Mouse (Mus musculus) myocyte (in vitro differentiated cells): ENCODE data around the gene Eif4e3.
A peak's percentile ranks its signal among the peaks of the same experiment; 100 is the strongest.

Source experiments
- CEBPB ChIP-seq: IDR thresholded peaks from 2 replicates; pipeline ENCODE4 v1.6.1; 2011; ENCODE audit warnings: mild to moderate bottlenecking, moderate library complexity; ENCODE audit not compliant: poor library complexity, insufficient read depth, severe bottlenecking
- MYOG ChIP-seq, 3 experiments: IDR thresholded peaks; one replicate each; pipeline ENCODE4 v1.6.1; 2011; ENCODE audit warnings: control low read depth in 2 of 3, low read depth in 2 of 3, mild to moderate bottlenecking in 2 of 3; ENCODE audit not compliant: insufficient read length in 2 of 3, control insufficient read depth in 1 of 3, insufficient read depth in 1 of 3
- POLR2A ChIP-seq: IDR thresholded peaks from one replicate; pipeline ENCODE4 v1.6.1; 2011; ENCODE audit warnings: low read depth, mild to moderate bottlenecking, control low read depth, moderate library complexity; ENCODE audit not compliant: insufficient read length
- POLR2AphosphoS2 ChIP-seq: IDR thresholded peaks from one replicate; pipeline ENCODE4 v1.6.1; 2011; ENCODE audit warnings: low read depth, control low read depth; ENCODE audit not compliant: insufficient read length
- TCF3 ChIP-seq: IDR thresholded peaks from one replicate; pipeline ENCODE4 v1.6.1; 2011; ENCODE audit warnings: low read depth, control low read depth; ENCODE audit not compliant: insufficient read length

DNA sequence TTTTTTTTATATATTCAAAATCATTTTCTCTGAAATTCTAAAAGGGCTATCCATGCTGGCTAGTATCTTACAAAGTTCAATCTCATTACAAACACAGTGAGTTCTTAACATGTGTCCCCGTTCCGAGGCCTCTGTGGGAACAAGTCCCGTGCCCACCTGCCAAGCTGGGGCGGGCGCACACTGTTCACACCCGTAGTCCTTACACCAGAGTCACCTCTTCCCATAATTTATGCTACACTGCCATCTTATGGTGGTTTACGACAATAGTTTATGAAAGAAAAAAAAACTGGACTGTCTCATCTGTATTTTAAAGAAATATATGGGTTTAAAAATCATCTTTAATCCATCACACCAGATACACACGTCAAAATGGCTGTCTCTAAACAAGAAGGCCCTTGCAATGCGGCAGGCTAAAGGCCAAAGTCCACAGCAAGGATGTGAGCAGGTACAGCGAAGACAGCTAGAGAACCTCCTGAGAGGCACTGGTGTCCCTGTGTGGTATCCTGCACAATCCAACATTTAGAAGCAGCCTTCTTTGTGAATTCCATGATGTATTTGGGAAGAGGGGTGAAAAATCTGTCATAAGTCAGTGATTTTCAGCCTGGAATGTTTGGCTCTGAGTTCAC is 66.3 kb downstream of the Eif4e3 start:
- TF ChIP-seq POLR2A (no peak), TCF3 (no peak), MYOG (IDR thresholded peaks at IDR 0.05; ENCODE audit: control insufficient read depth in 1 of 3, insufficient read depth in 1 of 3, insufficient read length in 2 of 3, low read depth in 2 of 3) (peak in 1 of 3 experiments; percentile 54), POLR2AphosphoS2 (no peak), CEBPB (no peak)
